Comparison of ENCODE assay signal across 10 mouse cellular contexts in genomic region chr7:101835457-101836109, GRCm38 (mm10). TPM values are rescaled to one million over a fixed set of nuclear protein-coding genes. Genes with fewer than 3 reads are reported as not detected.
A peak's percentile ranks its signal among the peaks of the same experiment; 100 is the strongest.
DNase-seq lines count a peak whose midpoint lies in the region; ATAC-seq lines count a peak whose summit lies in the region.
"Had no signal": no experiment of that assay in that cellular context is flagged by ENCODE, and none has a peak within 500 bp of the region (broad histone marks: within the 10 kb centered on the region; RNA-seq: fewer than 3 reads in every experiment).

No protein-coding gene starts in this region.

- H3K9me3 ChIP-seq in heart, embryonic 12.5 days (replicated peaks), result no peaks in the 10 kb centered on the region
- H3K9me3 ChIP-seq in hindbrain, embryonic 10.5 days, result no peaks in the 10 kb centered on the region
- H3K9me3 ChIP-seq in midbrain, embryonic 10.5 days (replicated peaks), result 0 out of 2 replicates have a peak, but pooled peaks cover 6% of the 10 kb centered on the region
- H3K9me3 ChIP-seq: G1E had no signal

- H3K27ac ChIP-seq in heart, embryonic 12.5 days (ENCODE audit: poor library complexity, severe bottlenecking), result peak overlapping the region; percentile 95
- H3K27ac ChIP-seq in hindbrain, embryonic 10.5 days, result peak overlapping the region; percentile 99
- H3K27ac ChIP-seq in midbrain, embryonic 10.5 days (replicated peaks), result peak overlapping the region; percentile 96

- peaks cover 37% of the 10 kb centered on the region for H3K4me1 ChIP-seq in heart, embryonic 12.5 days (replicated peaks)
- H3K4me1 ChIP-seq in hindbrain, embryonic 10.5 days (replicated peaks), result peaks cover 54% of the 10 kb centered on the region
- peaks cover 50% of the 10 kb centered on the region for H3K4me1 ChIP-seq in midbrain, embryonic 10.5 days

- DNase-seq in heart, postnatal 4 days, result no peak
- peak; percentile 30 for DNase-seq in Muller cell, postnatal 12 days (ENCODE audit: inconsistent ontology term)
- DNase-seq in hindbrain, embryonic 10.5 days (ENCODE audit: low spot score), result no peak
- DNase-seq in midbrain, embryonic 10.5 days (ENCODE audit: low spot score), result peak; percentile 23
- DNase-seq in ovary, postnatal 36 days (ENCODE audit: low spot score), result no peak
- DNase-seq in retina, postnatal 1 day, result no peak
- no peak for DNase-seq in frontal cortex, postnatal 36 days (ENCODE audit: low spot score in 2 of 2)

- peak overlapping the region; percentile 89 for H3K4me3 ChIP-seq in heart, embryonic 12.5 days
- H3K4me3 ChIP-seq in hindbrain, embryonic 10.5 days, result peak overlapping the region; percentile 97
- peak overlapping the region; percentile 73 for H3K4me3 ChIP-seq in midbrain, embryonic 10.5 days

- WGBS in heart, embryonic 12.5 days, result 40% methylated on average over 5 of the region's 5 CpGs
- 51% methylated on average over 5 of the region's 5 CpGs for WGBS in hindbrain, embryonic 10.5 days
- WGBS in midbrain, embryonic 10.5 days, result 52% methylated on average over 5 of the region's 5 CpGs

- H3K36me3 ChIP-seq in heart, embryonic 12.5 days, result peaks cover 37% of the 10 kb centered on the region
- H3K36me3 ChIP-seq in hindbrain, embryonic 10.5 days, result peaks cover 39% of the 10 kb centered on the region
- H3K36me3 ChIP-seq in midbrain, embryonic 10.5 days, result peaks cover 43% of the 10 kb centered on the region

- H3K27me3 ChIP-seq in heart, embryonic 12.5 days (replicated peaks), result no peaks in the 10 kb centered on the region
- H3K27me3 ChIP-seq in hindbrain, embryonic 10.5 days (ENCODE audit: insufficient read depth, poor library complexity, severe bottlenecking), result no peaks in the 10 kb centered on the region
- H3K27me3 ChIP-seq in midbrain, embryonic 10.5 days (ENCODE audit: low read depth, poor library complexity, severe bottlenecking), result no peaks in the 10 kb centered on the region

- no peak for ATAC-seq in heart, embryonic 12.5 days (ENCODE audit: insufficient number of reproducible peaks, low FRiP score)

- peak overlapping the region; percentile 77 for H3K4me2 ChIP-seq in heart, embryonic 12.5 days

- peak overlapping the region; percentile 98 for H3K9ac ChIP-seq in heart, embryonic 12.5 days

RNA-seq across cellular contexts. Expression of gene Inppl1, which starts 2.4 kb away (rescaled TPM):
- 44.8 and 56.8 TPM in 2 replicates for polyA plus RNA-seq in heart, embryonic 12.5 days (2016; fragmentation: Nextera tagmentation; extraction: Ambion mirVana)
- total RNA-seq in heart, postnatal 4 days (2021), result 100 to 1,000 TPM; 139 to 141 TPM
- polyA plus RNA-seq in hindbrain, embryonic 10.5 days (2016; fragmentation: Nextera tagmentation; extraction: Ambion mirVana), result 37.6 and 37.8 TPM in 2 replicates
- 36.2 and 38.1 TPM in 2 replicates for polyA plus RNA-seq in midbrain, embryonic 10.5 days (2016; fragmentation: Nextera tagmentation; extraction: Ambion mirVana)

RNA-seq across cellular contexts. Expression of gene Phox2a, which starts 17.5 kb away (rescaled TPM):
- polyA plus RNA-seq in heart, embryonic 12.5 days (2016; fragmentation: Nextera tagmentation; extraction: Ambion mirVana), result 0.10 TPM in 1 of 2 replicates, not detected in the other
- total RNA-seq in heart, postnatal 4 days (2021), result under 1 TPM; 0.27 to 0.43 TPM
- 2.2 and 4.7 TPM in 2 replicates for polyA plus RNA-seq in hindbrain, embryonic 10.5 days (2016; fragmentation: Nextera tagmentation; extraction: Ambion mirVana)
- 0.83 and 2.0 TPM in 2 replicates for polyA plus RNA-seq in midbrain, embryonic 10.5 days (2016; fragmentation: Nextera tagmentation; extraction: Ambion mirVana)
- polyA plus RNA-seq: G1E; gonadal fat pad, adult 2 months had no signal

RNA-seq across cellular contexts. Expression of gene Folr2, which starts 21.4 kb away (rescaled TPM):
- polyA plus RNA-seq in heart, embryonic 12.5 days (2016; fragmentation: Nextera tagmentation; extraction: Ambion mirVana), result not detected in 2 replicates
- under 1 TPM; 0.33 to 0.38 TPM for total RNA-seq in heart, postnatal 4 days (2021)
- polyA plus RNA-seq in hindbrain, embryonic 10.5 days (2016; fragmentation: Nextera tagmentation; extraction: Ambion mirVana), result 0.76 TPM in 1 of 2 replicates, not detected in the other
- 0.70 and 1.1 TPM in 2 replicates for polyA plus RNA-seq in midbrain, embryonic 10.5 days (2016; fragmentation: Nextera tagmentation; extraction: Ambion mirVana)
- total RNA-seq: G1E had no signal
- polyA plus RNA-seq: G1E had no signal

RNA-seq across cellular contexts. Expression of gene Anapc15, which starts 27.9 kb away (rescaled TPM):
- 58.0 and 61.0 TPM in 2 replicates for polyA plus RNA-seq in heart, embryonic 12.5 days (2016; fragmentation: Nextera tagmentation; extraction: Ambion mirVana)
- 10 to 100 TPM; 45.7 to 50.8 TPM for total RNA-seq in heart, postnatal 4 days (2021)
- 91.2 and 103 TPM in 2 replicates for polyA plus RNA-seq in hindbrain, embryonic 10.5 days (2016; fragmentation: Nextera tagmentation; extraction: Ambion mirVana)
- 110 and 123 TPM in 2 replicates for polyA plus RNA-seq in midbrain, embryonic 10.5 days (2016; fragmentation: Nextera tagmentation; extraction: Ambion mirVana)

RNA-seq across cellular contexts. Expression of gene Folr1, which starts 35.0 kb away (rescaled TPM):
- 4.1 TPM in 2 replicates for polyA plus RNA-seq in heart, embryonic 12.5 days (2016; fragmentation: Nextera tagmentation; extraction: Ambion mirVana)
- 1 to 10 TPM; 1.1 to 2.9 TPM for total RNA-seq in heart, postnatal 4 days (2021)
- 10.8 and 17.1 TPM in 2 replicates for polyA plus RNA-seq in hindbrain, embryonic 10.5 days (2016; fragmentation: Nextera tagmentation; extraction: Ambion mirVana)
- 17.9 and 19.5 TPM in 2 replicates for polyA plus RNA-seq in midbrain, embryonic 10.5 days (2016; fragmentation: Nextera tagmentation; extraction: Ambion mirVana)
- polyA plus RNA-seq: G1E had no signal

Comparison
In these comparisons a context has a peak if more than half of its experiments do, and no peak if none do; other contexts are left out.
1. DNase-seq: peak in Muller cell, postnatal 12 days (single experiment) and midbrain, embryonic 10.5 days (single experiment); none in heart, postnatal 4 days (single experiment), hindbrain, embryonic 10.5 days (single experiment), ovary, postnatal 36 days (single experiment), retina, postnatal 1 day (single experiment) and frontal cortex, postnatal 36 days (0 of 2).
2. Peak in every context shown above with its lines, with median percentiles within 50 percentile points of each other: H3K27ac ChIP-seq and H3K4me3 ChIP-seq.